Mouse (Mus musculus) ES-E14 (cell line): ENCODE measurements at regions not wholly inside any gene's neighbourhood (a gene's known extent, or its start where the extent isn't known, plus 50 kb on each side); places are given as distances from the start of the nearest gene placed in this dataset.

Experiments used
- DNase-seq: peaks from one replicate; pipeline ENCODE4 v3.0.0-alpha.2; 2013; ENCODE audit warnings: low read depth, low spot score
- H3K27ac ChIP-seq: 2 replicates; pipeline ENCODE4 v1.5.1; 2012; ENCODE audit warnings: low read depth, mild to moderate bottlenecking, low read length, moderate library complexity, mixed read lengths; ENCODE audit not compliant: poor library complexity, insufficient read depth, severe bottlenecking
- H3K36me3 ChIP-seq: 2 replicates; pipeline ENCODE4 v1.6.1; 2012; ENCODE audit warnings: mild to moderate bottlenecking, low read length, moderate library complexity, mixed read lengths; ENCODE audit not compliant: control insufficient read depth, poor library complexity, insufficient read depth, severe bottlenecking
- H3K4me1 ChIP-seq, 2 experiments: fragments of 150-350 bp in 1 of 2; sonication (generic) in 1 of 2; 2 replicates each; pipeline ENCODE4 v1.6.1; 2012; ENCODE audit warnings: low read length in 2 of 2, mild to moderate bottlenecking in 1 of 2, mixed read lengths in 1 of 2; ENCODE audit not compliant: control insufficient read depth in 2 of 2, insufficient read depth in 2 of 2, poor library complexity in 1 of 2
- H3K4me3 ChIP-seq, 2 experiments: fragments of 150-350 bp in 1 of 2; sonication (generic) in 1 of 2; 2 replicates each; pipeline ENCODE4 v1.5.1; 2012; ENCODE audit warnings: low read length in 2 of 2, low read depth in 1 of 2, mild to moderate bottlenecking in 1 of 2, mixed read lengths in 1 of 2; ENCODE audit not compliant: insufficient read depth in 1 of 2, poor library complexity in 1 of 2, severe bottlenecking in 1 of 2
- H3K9ac ChIP-seq: 2 replicates; pipeline ENCODE4 v1.6.1; 2012; ENCODE audit warnings: low read depth, mild to moderate bottlenecking, low read length, mixed read lengths; ENCODE audit not compliant: poor library complexity, insufficient read depth, severe bottlenecking
- H3K9me3 ChIP-seq: fragments of 150-350 bp; sonication (generic); 2 replicates; pipeline ENCODE4 v1.6.1; 2012; ENCODE audit warnings: low read depth, mild to moderate bottlenecking, low read length; ENCODE audit not compliant: control insufficient read depth, insufficient read depth
- CHD2 ChIP-seq: IDR thresholded peaks from 2 replicates; pipeline ENCODE4 v1.6.1; 2014; ENCODE audit warnings: mild to moderate bottlenecking, low read depth, low read length, inconsistent platforms
- HCFC1 ChIP-seq: IDR thresholded peaks from 2 replicates; pipeline ENCODE4 v1.6.1; 2012; ENCODE audit warnings: low read length, inconsistent platforms, borderline replicate concordance; ENCODE audit not compliant: insufficient read depth
- MAFK ChIP-seq: IDR thresholded peaks from 2 replicates; pipeline ENCODE4 v1.6.1; 2014; ENCODE audit warnings: mild to moderate bottlenecking, low read depth, low read length, inconsistent platforms; ENCODE audit not compliant: insufficient read depth
- ZC3H11A ChIP-seq: IDR thresholded peaks from 2 replicates; pipeline ENCODE4 v1.6.1; 2012; ENCODE audit warnings: low read depth, mild to moderate bottlenecking, inconsistent platforms, low read length, borderline replicate concordance
- ZNF384 ChIP-seq: IDR thresholded peaks from 2 replicates; pipeline ENCODE4 v1.6.1; 2012; ENCODE audit warnings: low read depth, low read length, inconsistent platforms
- in situ Hi-C, 2 experiments: fragments of 600-800 bp; cut with MboI; formaldehyde crosslinking; loops; one replicate each; pipeline ENCODE4 v1.15.1; 2025; ENCODE audit warnings: low sequenced_read_pairs in 2 of 2, inconsistent platforms in 1 of 2; ENCODE audit not compliant: unreplicated experiment in 2 of 2

- TF ChIP-seq ZNF384 (no peak), HCFC1 (no peak), ZC3H11A (no peak)
- H3K4me1 ChIP-seq = no peaks in the 10 kb centered on the region
- no peak overlapping the region for H3K9ac ChIP-seq
- DNase-seq = no peak
- H3K4me3 ChIP-seq = no peak overlapping the region
- in situ Hi-C loops = no loop called here
- H3K27ac ChIP-seq = no peak overlapping the region
- no peaks in the 10 kb centered on the region for H3K36me3 ChIP-seq
- H3K9me3 ChIP-seq = no peaks in the 10 kb centered on the region
Measured at GRCm38 (mm10) chr3:52180306-52180705, 75.4 kb upstream of the Maml3 start.

GRCm38 (mm10) chr3:52180785-52181184 is 75.9 kb upstream of the Maml3 start:
- H3K27ac ChIP-seq = no peak overlapping the region
- no peaks in the 10 kb centered on the region for H3K9me3 ChIP-seq
- H3K4me1 ChIP-seq = no peaks in the 10 kb centered on the region
- H3K9ac ChIP-seq = no peak overlapping the region
- H3K4me3 ChIP-seq = no peak overlapping the region
- in situ Hi-C loops = no loop called here
- DNase-seq = no peak
- H3K36me3 ChIP-seq = no peaks in the 10 kb centered on the region
- no peak for TF ChIP-seq CHD2
- no peak for TF ChIP-seq MAFK
- TF ChIP-seq HCFC1 = no peak
- TF ChIP-seq ZNF384 = no peak
- no peak for TF ChIP-seq ZC3H11A

GRCm38 (mm10) chr3:52181326-52182101 is 76.6 kb upstream of the Maml3 start:
- in situ Hi-C loops = no loop called here
- Histone ChIP-seq H3K27ac (no peak overlapping the region), H3K4me1 (no peaks in the 10 kb centered on the region), H3K36me3 (no peaks in the 10 kb centered on the region), H3K9ac (no peak overlapping the region), H3K4me3 (no peak overlapping the region), H3K9me3 (no peaks in the 10 kb centered on the region)
- DNase-seq = no peak
- TF ChIP-seq ZC3H11A (no peak), ZNF384 (no peak), MAFK (no peak), HCFC1 (no peak), CHD2 (no peak)

GRCm38 (mm10) chr3:52184241-52184640 is 79.4 kb upstream of the Maml3 start:
- no peaks in the 10 kb centered on the region for H3K4me1 ChIP-seq
- in situ Hi-C loops = no loop called here

GRCm38 (mm10) chr3:52185351-52185750 is 80.5 kb upstream of the Maml3 start:
- Histone ChIP-seq H3K4me1 (no peaks in the 10 kb centered on the region), H3K4me3 (no peak overlapping the region), H3K27ac (no peak overlapping the region), H3K36me3 (no peaks in the 10 kb centered on the region), H3K9me3 (no peaks in the 10 kb centered on the region), H3K9ac (no peak overlapping the region)
- DNase-seq = no peak
- in situ Hi-C loops = no loop called here
- TF ChIP-seq CHD2 = no peak
- no peak for TF ChIP-seq ZC3H11A
- TF ChIP-seq HCFC1 = no peak
- TF ChIP-seq MAFK = no peak
- TF ChIP-seq ZNF384 = no peak

More at GRCm38 (mm10) chr3:52184241-52184640, 79.4 kb upstream of the Maml3 start:
- H3K9ac ChIP-seq = no peak overlapping the region
- H3K36me3 ChIP-seq = no peaks in the 10 kb centered on the region
- no peak overlapping the region for H3K27ac ChIP-seq
- H3K4me3 ChIP-seq = no peak overlapping the region
- DNase-seq = no peak
- H3K9me3 ChIP-seq = no peaks in the 10 kb centered on the region
- TF ChIP-seq MAFK (no peak), HCFC1 (no peak), CHD2 (no peak), ZNF384 (no peak), ZC3H11A (no peak)
